Mouse (Mus musculus): ENCODE measurements at regions not wholly inside any gene's neighbourhood (a gene's known extent, or its start where the extent isn't known, plus 50 kb on each side); places are given as distances from the start of the nearest gene placed in this dataset.
A peak's percentile ranks its signal among the peaks of the same experiment; 100 is the strongest.

DNA sequence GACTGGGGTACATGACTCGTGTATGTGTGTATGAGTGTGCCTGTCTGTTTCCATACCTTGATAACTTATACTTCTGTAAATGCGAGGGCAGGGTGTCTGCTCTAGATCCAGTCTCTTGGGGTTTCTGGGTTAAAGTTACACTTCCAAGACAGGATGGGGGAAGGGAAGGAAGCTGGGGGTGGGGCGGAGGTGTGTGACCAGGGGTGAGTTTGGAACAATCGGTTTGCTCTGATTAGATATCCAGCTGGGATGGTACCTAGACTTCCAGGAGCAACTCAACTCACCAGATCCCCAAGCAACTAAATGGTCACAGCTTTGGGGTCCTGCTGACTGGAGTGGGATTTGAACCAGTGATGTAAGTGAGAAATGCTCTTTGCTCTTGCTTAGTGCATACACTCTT is 551.6 kb downstream of the Bcl11a start:
- DNase-seq: no peak

DNA sequence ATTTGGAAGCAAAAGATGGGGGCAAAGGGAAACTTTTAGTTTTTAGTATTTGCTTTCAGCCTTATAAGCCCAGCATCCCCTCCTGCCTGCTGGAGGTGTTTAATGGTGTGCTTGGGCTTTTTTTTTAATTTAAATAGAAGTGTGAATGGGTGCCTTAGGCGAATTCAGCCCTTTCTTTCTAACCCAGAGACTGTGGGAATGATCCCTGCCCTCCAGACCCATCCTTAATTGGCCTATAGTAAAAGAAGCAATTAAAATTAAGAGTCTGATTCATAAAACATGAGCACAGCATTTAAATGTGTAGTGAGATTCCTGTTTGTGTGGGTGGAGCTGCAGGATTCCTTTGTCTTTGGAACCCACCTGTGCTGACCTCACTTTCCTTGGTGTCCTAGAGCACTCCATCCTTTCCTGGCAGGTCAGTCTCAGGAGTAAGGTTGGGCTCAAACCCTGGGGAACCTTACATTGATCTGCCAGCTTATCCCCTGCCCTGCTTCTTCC is 552.6 kb downstream of the Bcl11a start:
- no peak overlapping the region for H3K27ac ChIP-seq (ENCODE audit: insufficient read depth, low read depth, low read length)
- 52% methylated on average over 1 of the region's 1 CpGs for WGBS
- H3K27me3 ChIP-seq (replicated peaks; ENCODE audit: control insufficient read depth, insufficient read depth, low read length): 0 out of 2 replicates have a peak, but pooled peaks cover 1% of the 10 kb centered on the region
- no peaks in the 10 kb centered on the region for H3K4me1 ChIP-seq (ENCODE audit: control insufficient read depth, insufficient read depth, low read length)
- no peak overlapping the region for H3K4me3 ChIP-seq (ENCODE audit: insufficient read depth, low read depth, low read length)
- H3K36me3 ChIP-seq (ENCODE audit: control insufficient read depth, insufficient read depth, low read length): no peaks in the 10 kb centered on the region
- TF ChIP-seq CTCF (conservative IDR thresholded peaks at IDR 0.05; ENCODE audit: insufficient read depth, insufficient read length, low read depth, low read length) (no peak), POLR2A (IDR thresholded peaks at IDR 0.05; ENCODE audit: low read depth, low read length) (no peak)
- no peak for DNase-seq

More for the DNA sequence above, 551.6 kb downstream of the Bcl11a start:
- Histone ChIP-seq H3K4me3 (ENCODE audit: insufficient read depth, low read depth, low read length) (no peak overlapping the region), H3K27me3 (replicated peaks; ENCODE audit: control insufficient read depth, insufficient read depth, low read length) (0 out of 2 replicates have a peak, but pooled peaks cover 1% of the 10 kb centered on the region), H3K4me1 (ENCODE audit: control insufficient read depth, insufficient read depth, low read length) (no peaks in the 10 kb centered on the region), H3K36me3 (ENCODE audit: control insufficient read depth, insufficient read depth, low read length) (no peaks in the 10 kb centered on the region), H3K27ac (ENCODE audit: insufficient read depth, low read depth, low read length) (no peak overlapping the region)
- TF ChIP-seq POLR2A (IDR thresholded peaks at IDR 0.05; ENCODE audit: low read depth, low read length) (no peak), CTCF (conservative IDR thresholded peaks at IDR 0.05; ENCODE audit: insufficient read depth, insufficient read length, low read depth, low read length) (no peak)
- 59% methylated on average over 4 of the region's 4 CpGs for WGBS

DNA sequence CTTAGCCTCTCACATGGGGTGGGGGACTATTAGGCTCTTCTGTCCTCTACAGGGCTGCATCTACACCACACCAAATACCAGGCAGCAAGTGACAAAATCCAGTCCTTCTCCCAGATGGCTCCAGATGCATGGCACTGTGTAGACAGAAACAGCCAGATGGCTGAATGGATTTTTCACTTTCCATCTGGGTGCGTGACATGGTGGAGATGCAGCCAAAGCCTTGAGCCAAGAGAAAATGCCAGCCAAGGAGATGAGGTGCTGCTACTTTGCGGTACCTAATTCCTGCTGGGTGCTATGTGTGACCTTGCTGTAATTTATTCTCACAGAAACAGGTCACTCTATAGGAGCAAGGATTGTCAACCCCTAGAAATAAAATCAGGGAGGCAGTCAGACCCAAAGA is 553.8 kb downstream of the Bcl11a start:
- DNase-seq: no peak
- H3K36me3 ChIP-seq (ENCODE audit: control insufficient read depth, insufficient read depth, low read length): no peaks in the 10 kb centered on the region
- TF ChIP-seq CTCF (conservative IDR thresholded peaks at IDR 0.05; ENCODE audit: insufficient read depth, insufficient read length, low read depth, low read length) (no peak), POLR2A (IDR thresholded peaks at IDR 0.05; ENCODE audit: low read depth, low read length) (no peak)
- H3K4me1 ChIP-seq (ENCODE audit: control insufficient read depth, insufficient read depth, low read length): no peaks in the 10 kb centered on the region
- H3K27me3 ChIP-seq (replicated peaks; ENCODE audit: control insufficient read depth, insufficient read depth, low read length): 0 out of 2 replicates have a peak, but pooled peaks cover 1% of the 10 kb centered on the region
- H3K4me3 ChIP-seq (ENCODE audit: insufficient read depth, low read depth, low read length): no peak overlapping the region
- 83% methylated on average over 2 of the region's 2 CpGs for whole genome bisulfite sequencing
- H3K27ac ChIP-seq (ENCODE audit: insufficient read depth, low read depth, low read length): no peak overlapping the region

DNA sequence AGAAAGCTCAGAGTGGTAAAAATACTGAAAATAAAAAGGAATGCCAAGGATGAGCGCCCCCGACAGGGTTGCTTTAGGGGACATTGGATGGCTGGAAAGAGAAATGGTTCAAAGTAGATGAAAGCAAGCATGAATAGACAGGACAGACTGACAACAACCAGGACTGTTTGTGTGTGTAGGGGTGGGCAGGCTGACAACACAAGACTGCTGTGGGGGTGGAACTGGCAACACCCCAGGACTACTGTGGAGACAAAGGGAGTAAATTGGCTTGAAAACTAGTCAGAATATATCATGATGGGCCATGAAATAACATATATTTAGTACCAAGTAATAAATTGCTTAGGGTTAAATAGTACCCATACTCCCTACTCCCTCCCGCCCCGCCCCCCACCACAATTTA is 558.9 kb downstream of the Bcl11a start:
- 0 out of 2 replicates have a peak, but pooled peaks cover 1% of the 10 kb centered on the region for H3K27me3 ChIP-seq (replicated peaks; ENCODE audit: control insufficient read depth, insufficient read depth, low read length)
- no peaks in the 10 kb centered on the region for H3K4me1 ChIP-seq (ENCODE audit: control insufficient read depth, insufficient read depth, low read length)
- TF ChIP-seq POLR2A (IDR thresholded peaks at IDR 0.05; ENCODE audit: low read depth, low read length) (no peak), CTCF (conservative IDR thresholded peaks at IDR 0.05; ENCODE audit: insufficient read depth, insufficient read length, low read depth, low read length) (no peak)
- no peak for DNase-seq
- no peaks in the 10 kb centered on the region for H3K36me3 ChIP-seq (ENCODE audit: control insufficient read depth, insufficient read depth, low read length)
- 86% methylated on average over 4 of the region's 4 CpGs for WGBS
- H3K27ac ChIP-seq (ENCODE audit: insufficient read depth, low read depth, low read length): no peak overlapping the region
- no peak overlapping the region for H3K4me3 ChIP-seq (ENCODE audit: insufficient read depth, low read depth, low read length)

DNA sequence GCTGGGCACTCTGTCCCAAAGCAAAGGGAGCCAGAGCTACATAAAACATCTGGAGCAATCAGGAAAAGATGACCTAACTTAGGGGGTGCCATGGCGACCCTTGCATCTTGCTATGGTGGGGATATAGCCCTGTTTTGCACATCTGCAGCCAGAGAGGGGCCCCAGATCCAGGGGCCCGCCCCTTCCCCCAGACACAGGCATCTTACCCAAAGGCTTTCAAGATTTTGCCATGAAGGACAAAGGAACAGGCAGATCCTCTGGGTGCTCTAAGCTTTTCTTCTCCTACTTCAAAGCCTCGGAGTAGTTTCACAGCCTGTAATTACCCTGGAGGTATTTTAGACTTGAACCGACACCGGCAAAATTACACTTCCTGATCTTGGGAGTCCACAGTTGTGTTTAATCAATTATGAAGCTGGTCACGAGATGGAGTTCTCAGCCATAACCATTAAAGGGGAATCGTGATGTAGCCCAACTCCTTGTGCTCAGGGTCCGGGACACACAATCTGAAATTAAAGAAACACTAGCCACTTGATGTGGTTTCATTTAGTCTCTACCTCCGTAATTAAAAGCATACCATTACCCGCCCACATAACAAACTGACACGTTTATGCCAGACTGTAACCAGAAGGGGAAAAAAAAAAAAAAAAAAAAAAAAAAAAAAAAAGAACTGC is 565.7 kb downstream of the Bcl11a start:
- Histone ChIP-seq H3K4me3 (ENCODE audit: insufficient read depth, low read depth, low read length) (no peak overlapping the region), H3K27me3 (replicated peaks; ENCODE audit: control insufficient read depth, insufficient read depth, low read length) (no peaks in the 10 kb centered on the region), H3K27ac (ENCODE audit: insufficient read depth, low read depth, low read length) (no peak overlapping the region), H3K36me3 (ENCODE audit: control insufficient read depth, insufficient read depth, low read length) (no peaks in the 10 kb centered on the region), H3K4me1 (ENCODE audit: control insufficient read depth, insufficient read depth, low read length) (no peaks in the 10 kb centered on the region)
- WGBS: 20% methylated on average over 11 of the region's 11 CpGs
- peak; percentile 12 for DNase-seq
- TF ChIP-seq CTCF (conservative IDR thresholded peaks at IDR 0.05; ENCODE audit: insufficient read depth, insufficient read length, low read depth, low read length): no peak
- no peak for TF ChIP-seq POLR2A (IDR thresholded peaks at IDR 0.05; ENCODE audit: low read depth, low read length)

DNA sequence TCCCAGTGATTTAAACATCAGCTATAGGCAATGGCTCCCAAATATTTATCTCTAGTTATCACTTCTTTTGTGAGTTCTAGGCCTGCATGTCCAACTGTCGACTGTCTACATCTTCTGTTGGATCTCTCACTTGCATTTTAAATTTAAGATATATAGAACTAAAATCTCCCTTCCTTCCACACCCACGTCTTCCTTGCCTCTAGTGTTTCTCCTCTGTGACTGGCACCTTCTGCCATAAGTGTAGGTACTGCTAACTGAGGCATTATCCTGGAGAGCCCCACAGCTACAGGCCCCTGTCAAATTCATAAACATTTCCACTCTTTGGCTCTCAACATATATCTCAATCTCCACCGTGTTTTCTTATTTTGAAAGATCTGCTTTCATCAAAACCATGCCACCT is 575.0 kb downstream of the Bcl11a start:
- 70% methylated on average over 3 of the region's 3 CpGs for WGBS
- Histone ChIP-seq H3K4me3 (ENCODE audit: insufficient read depth, low read depth, low read length) (no peak overlapping the region), H3K36me3 (ENCODE audit: control insufficient read depth, insufficient read depth, low read length) (no peaks in the 10 kb centered on the region), H3K27ac (ENCODE audit: insufficient read depth, low read depth, low read length) (no peak overlapping the region), H3K27me3 (replicated peaks; ENCODE audit: control insufficient read depth, insufficient read depth, low read length) (no peaks in the 10 kb centered on the region), H3K4me1 (ENCODE audit: control insufficient read depth, insufficient read depth, low read length) (no peaks in the 10 kb centered on the region)
- no peak for DNase-seq
- TF ChIP-seq CTCF (conservative IDR thresholded peaks at IDR 0.05; ENCODE audit: insufficient read depth, insufficient read length, low read depth, low read length) (no peak), POLR2A (IDR thresholded peaks at IDR 0.05; ENCODE audit: low read depth, low read length) (no peak)

DNA sequence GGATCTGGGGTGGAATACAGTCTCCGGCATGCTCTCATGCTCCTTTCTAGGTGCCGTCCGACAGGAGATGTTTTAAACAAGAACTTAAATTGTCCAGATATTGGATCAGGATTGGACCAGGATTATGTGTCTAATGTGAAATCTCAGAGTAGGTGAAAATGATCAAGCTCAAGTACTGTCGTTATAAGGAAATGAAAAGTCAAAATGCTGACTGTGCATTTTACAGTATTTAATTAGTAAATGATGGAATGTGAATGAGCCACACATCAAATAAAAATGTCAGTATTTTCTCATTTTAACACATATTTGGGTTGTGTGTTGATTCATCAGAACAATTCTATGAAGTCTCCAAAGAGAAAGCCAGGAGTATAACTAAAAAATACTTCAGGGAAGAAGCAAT is 586.2 kb downstream of the Bcl11a start:
- no peaks in the 10 kb centered on the region for H3K4me1 ChIP-seq (ENCODE audit: control insufficient read depth, insufficient read depth, low read length)
- WGBS: 86% methylated on average over 4 of the region's 4 CpGs
- no peak for DNase-seq
- no peak overlapping the region for H3K4me3 ChIP-seq (ENCODE audit: insufficient read depth, low read depth, low read length)
- TF ChIP-seq CTCF (conservative IDR thresholded peaks at IDR 0.05; ENCODE audit: insufficient read depth, insufficient read length, low read depth, low read length) (no peak), POLR2A (IDR thresholded peaks at IDR 0.05; ENCODE audit: low read depth, low read length) (no peak)
- H3K36me3 ChIP-seq (ENCODE audit: control insufficient read depth, insufficient read depth, low read length): no peaks in the 10 kb centered on the region
- H3K27me3 ChIP-seq (replicated peaks; ENCODE audit: control insufficient read depth, insufficient read depth, low read length): no peaks in the 10 kb centered on the region
- no peak overlapping the region for H3K27ac ChIP-seq (ENCODE audit: insufficient read depth, low read depth, low read length)

Data from kidney, adult 2 months (tissue).